Mouse (Mus musculus): ENCODE results near the gene Rpap3. TPM values are rescaled to one million over a fixed set of nuclear protein-coding genes. Genes with fewer than 3 reads are reported as not detected.

Rpap3 gene
- polyA plus RNA-seq, 1 experiment = 22.8 TPM

- no peak for TF ChIP-seq GATA1 (IDR thresholded peaks at IDR 0.05; ENCODE audit: low read length)
Observed at GRCm38 (mm10) chr15:97675927-97676326, 29.7 kb downstream of the Rpap3 start.

GRCm38 (mm10) chr15:97674423-97674822 lies 31.2 kb downstream of the Rpap3 start:
- TF ChIP-seq GATA1 (IDR thresholded peaks at IDR 0.05; ENCODE audit: low read length) = no peak

GRCm38 (mm10) chr15:97673256-97674000 lies 32.2 kb downstream of the Rpap3 start:
- no peak for TF ChIP-seq GATA1 (IDR thresholded peaks at IDR 0.05; ENCODE audit: low read length)

- TF ChIP-seq GATA1 (IDR thresholded peaks at IDR 0.05; ENCODE audit: low read length) = no peak
Observed at GRCm38 (mm10) chr15:97672211-97672765, 33.3 kb downstream of the Rpap3 start.

- TF ChIP-seq GATA1 (IDR thresholded peaks at IDR 0.05; ENCODE audit: low read length) = no peak
Observed at GRCm38 (mm10) chr15:97670554-97670953, 35.1 kb downstream of the Rpap3 start.

- no peak for TF ChIP-seq GATA1 (IDR thresholded peaks at IDR 0.05; ENCODE audit: low read length)
Observed at GRCm38 (mm10) chr15:97667437-97667836, 38.2 kb downstream of the Rpap3 start.

GRCm38 (mm10) chr15:97666457-97666770 lies 39.2 kb downstream of the Rpap3 start:
- no peak for TF ChIP-seq GATA1 (IDR thresholded peaks at IDR 0.05; ENCODE audit: low read length)

- TF ChIP-seq GATA1 (IDR thresholded peaks at IDR 0.05; ENCODE audit: low read length) = no peak
Observed at GRCm38 (mm10) chr15:97665770-97666456, 39.7 kb downstream of the Rpap3 start.

- TF ChIP-seq GATA1 (IDR thresholded peaks at IDR 0.05; ENCODE audit: low read length) = no peak
Observed at GRCm38 (mm10) chr15:97664981-97665668, 40.5 kb downstream of the Rpap3 start.

- no peak for TF ChIP-seq GATA1 (IDR thresholded peaks at IDR 0.05; ENCODE audit: low read length)
Observed at GRCm38 (mm10) chr15:97663750-97664406, 41.7 kb downstream of the Rpap3 start.

GRCm38 (mm10) chr15:97658755-97659116 lies 46.9 kb downstream of the Rpap3 start:
- no peak for TF ChIP-seq GATA1 (IDR thresholded peaks at IDR 0.05; ENCODE audit: low read length)

GRCm38 (mm10) chr15:97657856-97658754 lies 47.5 kb downstream of the Rpap3 start:
- no peak for TF ChIP-seq GATA1 (IDR thresholded peaks at IDR 0.05; ENCODE audit: low read length)

GRCm38 (mm10) chr15:97657420-97657819 lies 48.2 kb downstream of the Rpap3 start:
- TF ChIP-seq GATA1 (IDR thresholded peaks at IDR 0.05; ENCODE audit: low read length) = no peak

GRCm38 (mm10) chr15:97649726-97650125 lies 55.9 kb downstream of the Rpap3 start:
- no peak for TF ChIP-seq GATA1 (IDR thresholded peaks at IDR 0.05; ENCODE audit: low read length)

GRCm38 (mm10) chr15:97648176-97648575 lies 57.4 kb downstream of the Rpap3 start:
- TF ChIP-seq GATA1 (IDR thresholded peaks at IDR 0.05; ENCODE audit: low read length) = no peak

All from G1E-ER4 (cell line).